Mouse (Mus musculus): ENCODE measurements around the gene Gbp2.

GRCm38 (mm10) chr3:142588888-142589287, 31.5 kb upstream of the Gbp2 start:
- no peak for TF ChIP-seq CTCF (IDR thresholded peaks at IDR 0.05; ENCODE audit: low read depth)
- TF ChIP-seq EP300 (IDR thresholded peaks at IDR 0.05; ENCODE audit: low read depth): no peak

All from heart, postnatal 0 days (tissue).